Mouse (Mus musculus): ENCODE data around the gene Nsmce1. TPM values are rescaled to one million over a fixed set of nuclear protein-coding genes. Genes with fewer than 3 reads are reported as not detected.
A peak's percentile ranks its signal among the peaks of the same experiment; 100 is the strongest.

Nsmce1 gene
- total and polyA plus RNA-seq, 3 experiments, result 58.1 to 59.2 TPM; not detected in 1

DNA sequence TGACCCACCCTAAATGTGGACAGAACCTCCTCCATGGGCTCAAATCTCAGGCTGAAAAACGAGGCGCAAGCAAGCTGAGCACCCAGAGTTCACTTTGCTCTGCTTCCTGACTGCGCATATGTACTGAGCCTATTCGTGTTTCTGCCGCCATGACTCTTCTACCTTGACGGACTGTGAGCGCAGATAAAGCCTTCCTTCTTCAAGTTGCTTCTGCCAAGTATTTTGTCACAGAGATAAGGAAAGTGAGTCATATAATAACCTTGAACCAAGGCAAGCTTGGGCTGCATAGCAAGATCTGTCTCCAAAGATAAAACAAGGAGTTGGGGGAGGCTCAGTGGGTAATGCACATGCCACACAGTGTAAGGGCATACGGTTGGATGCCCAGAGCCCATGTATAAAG, 25.3 kb upstream of the Nsmce1 start (continued):
- no peak for TF ChIP-seq MEF2A (IDR thresholded peaks at IDR 0.05; ENCODE audit: extremely low read depth, insufficient replicate concordance, low read depth, low read length, poor library complexity, severe bottlenecking)

DNA sequence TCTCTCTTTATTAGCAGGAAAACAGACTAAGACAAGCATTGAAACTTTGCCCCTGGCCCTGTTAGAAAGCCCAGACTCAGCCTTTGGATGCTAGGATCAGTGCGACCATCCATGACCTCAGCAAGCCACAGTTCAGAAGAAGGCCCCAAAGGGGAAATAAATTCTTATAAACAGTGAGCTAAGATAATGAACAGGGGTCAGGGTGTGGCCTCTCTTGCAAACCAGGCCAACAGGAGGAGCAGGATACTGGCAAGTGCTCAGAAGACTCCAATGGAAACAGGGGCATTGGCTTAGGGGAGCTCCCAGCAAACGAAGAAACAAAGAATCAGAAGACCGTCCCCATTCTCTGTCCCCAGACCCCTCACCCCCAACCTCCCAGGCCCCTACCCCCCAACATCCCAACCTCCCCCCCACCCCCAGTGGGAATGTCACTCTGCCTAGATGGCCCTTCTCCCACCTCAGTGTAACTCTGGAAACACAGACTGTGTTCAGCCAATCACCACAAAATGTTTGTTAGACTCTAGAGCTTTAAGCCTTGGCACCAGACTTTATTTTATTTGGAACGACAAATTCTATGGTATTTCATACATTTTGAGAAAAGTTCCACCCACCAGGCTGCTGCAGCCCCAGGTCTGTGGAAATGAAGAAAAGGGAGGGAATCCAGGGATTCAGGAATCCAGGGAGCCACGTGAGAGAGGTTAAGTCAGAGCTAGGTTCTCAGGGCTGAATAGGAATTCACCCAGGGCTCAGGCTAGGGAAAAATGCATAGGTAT, 23.9 kb upstream of the Nsmce1 start:
- Histone ChIP-seq H3K36me3 (ENCODE audit: control insufficient read depth in 1 of 2, insufficient read depth in 2 of 2, low read length in 2 of 2) (peaks cover 0 to 32% of the 10 kb centered on the region in 2 experiments; a peak in 2 of 4 replicates), H3K9me3 (replicated peaks; ENCODE audit: insufficient read depth, low read length) (no peaks in the 10 kb centered on the region), H3K27me3 (ENCODE audit: control insufficient read depth in 1 of 2, insufficient read depth in 2 of 2, low read length in 2 of 2) (no peaks in the 10 kb centered on the region), H3K4me1 (ENCODE audit: control insufficient read depth in 1 of 2, insufficient read depth in 2 of 2, low read length in 2 of 2) (peaks cover 18 to 40% of the 10 kb centered on the region in 2 experiments), H3K4me3 (ENCODE audit: control insufficient read depth in 1 of 2, insufficient read depth in 1 of 2, low read depth in 2 of 2, low read length in 2 of 2) (no peak overlapping the region), H3K9ac (ENCODE audit: control insufficient read depth, low read depth, low read length, poor library complexity, severe bottlenecking) (peak overlapping the region; percentile 21; the same call in 1 of the 2 replicates), H3K79me2 (ENCODE audit: control insufficient read depth, insufficient read depth, low read length, poor library complexity) (no peaks in the 10 kb centered on the region), H3K27ac (ENCODE audit: control insufficient read depth, low read depth, low read length) (peak overlapping the region; percentile 41)
- TF ChIP-seq ZNF384 (IDR thresholded peaks at IDR 0.05; ENCODE audit: low read depth, low read length) (no peak), EP300 (IDR thresholded peaks at IDR 0.05; ENCODE audit: low read depth in 1 of 2, low read length in 2 of 2) (peak in 1 of 2 experiments; percentile 34; a peak in 2 of 4 replicates), GATA1 (IDR thresholded peaks at IDR 0.05; ENCODE audit: low read depth, low read length) (peak; percentile 10; the same call in 1 of the 2 replicates)
- peak; percentile 52 for DNase-seq (ENCODE audit: low read depth, low spot score)

GRCm38 (mm10) chr7:125511852-125512251, 20.5 kb upstream of the Nsmce1 start:
- DNase-seq (ENCODE audit: low read depth, low spot score), result peak; percentile 37
- H3K27ac ChIP-seq (ENCODE audit: control insufficient read depth, low read depth, low read length), result no peak overlapping the region
- no peaks in the 10 kb centered on the region for H3K9me3 ChIP-seq (replicated peaks; ENCODE audit: insufficient read depth, low read length)
- H3K79me2 ChIP-seq (ENCODE audit: control insufficient read depth, insufficient read depth, low read length, poor library complexity), result no peaks in the 10 kb centered on the region
- TF ChIP-seq USF2 (IDR thresholded peaks at IDR 0.05; ENCODE audit: borderline replicate concordance in 1 of 2, insufficient read depth in 1 of 2, low read depth in 1 of 2, low read length in 2 of 2), result no peak
- TF ChIP-seq RCOR1 (IDR thresholded peaks at IDR 0.05; ENCODE audit: low read depth, low read length), result no peak
- peak; percentile 83 for TF ChIP-seq MYC (IDR thresholded peaks at IDR 0.05; ENCODE audit: low read depth, low read length)
- TF ChIP-seq CTCF (IDR thresholded peaks at IDR 0.05 in 2 of 3, conservative IDR thresholded peaks at IDR 0.05 in 1 of 3; ENCODE audit: control insufficient read depth in 1 of 3, insufficient read depth in 1 of 3, low read depth in 2 of 3, low read length in 3 of 3, poor library complexity in 1 of 3, severe bottlenecking in 1 of 3), result no peak
- TF ChIP-seq ELF1 (IDR thresholded peaks at IDR 0.05; ENCODE audit: low read depth, low read length), result no peak
- TF ChIP-seq MAX (IDR thresholded peaks at IDR 0.05; ENCODE audit: low read length), result peak; percentile 81
- no peak for TF ChIP-seq TAL1 (IDR thresholded peaks at IDR 0.05; ENCODE audit: low read length)
- TF ChIP-seq GATA1 (IDR thresholded peaks at IDR 0.05; ENCODE audit: low read depth, low read length), result peak; percentile 56
- 0 out of 2 replicates have a peak, but pooled peaks have one; percentile 36 for TF ChIP-seq MAZ (IDR thresholded peaks at IDR 0.05; ENCODE audit: low read depth, low read length)
- TF ChIP-seq USF1 (IDR thresholded peaks at IDR 0.05; ENCODE audit: low read depth, low read length), result peak; percentile 82
- 0 out of 2 replicates have a peak, but pooled peaks have one; percentile 42 for TF ChIP-seq MXI1 (IDR thresholded peaks at IDR 0.05; ENCODE audit: low read depth, low read length)
- TF ChIP-seq CHD2 (IDR thresholded peaks at IDR 0.05; ENCODE audit: low read length), result no peak
- no peak for TF ChIP-seq EP300 (IDR thresholded peaks at IDR 0.05; ENCODE audit: low read depth in 1 of 2, low read length in 2 of 2)
- no peak overlapping the region for H3K9ac ChIP-seq (ENCODE audit: control insufficient read depth, low read depth, low read length, poor library complexity, severe bottlenecking)
- no peak overlapping the region for H3K4me3 ChIP-seq (ENCODE audit: control insufficient read depth in 1 of 2, insufficient read depth in 1 of 2, low read depth in 2 of 2, low read length in 2 of 2)
- peaks cover 18 to 33% of the 10 kb centered on the region in 2 experiments for H3K4me1 ChIP-seq (ENCODE audit: control insufficient read depth in 1 of 2, insufficient read depth in 2 of 2, low read length in 2 of 2)
- peaks cover 0 to 27% of the 10 kb centered on the region in 2 experiments; a peak in 2 of 4 replicates for H3K36me3 ChIP-seq (ENCODE audit: control insufficient read depth in 1 of 2, insufficient read depth in 2 of 2, low read length in 2 of 2)
- no peaks in the 10 kb centered on the region for H3K27me3 ChIP-seq (ENCODE audit: control insufficient read depth in 1 of 2, insufficient read depth in 2 of 2, low read length in 2 of 2)
